Mouse (Mus musculus) central nervous system, embryonic 18 days (tissue): ENCODE data around the gene Tnk1. TPM values are rescaled to one million over a fixed set of nuclear protein-coding genes. Genes with fewer than 3 reads are reported as not detected.

ENCODE experiments used
- polyA plus RNA-seq: library from polyadenylated mRNA; depleted of rRNA; stranded (reverse); fragments of >200 nt; gene quantifications from 2 replicates; pipeline ENCODE4 v1.2.3, GENCODE M21; 2012; rRNA removed

Tnk1 gene
- 0.04 and 0.18 TPM in 2 replicates for polyA plus RNA-seq

GRCm38 (mm10) chr11:69858113-69858998 is at the start of gene Tnk1:
TSS of gene Tnk1 (minus strand) at chr11:69858730.

GRCm38 (mm10) chr11:69900471-69901405 is 42.2 kb upstream of the Tnk1 start, which contains the start of the genes 2810408A11Rik and Neurl4:
TSS of gene 2810408A11Rik (minus strand) at chr11:69900987.
TSS of gene Neurl4 (plus strand) at chr11:69901072.

GRCm38 (mm10) chr11:69895291-69895690 is 36.8 kb upstream of the Tnk1 start, which contains the start of gene Acap1:
TSS of gene Acap1 (minus strand) at chr11:69895539.

GRCm38 (mm10) chr11:69880853-69881603 is 22.5 kb upstream of the Tnk1 start, which contains the start of gene Kctd11:
TSS of gene Kctd11 (minus strand) at chr11:69881406.

GRCm38 (mm10) chr11:69877878-69878277 is 19.3 kb upstream of the Tnk1 start, which contains the start of gene Tmem95:
TSS of gene Tmem95 (minus strand) at chr11:69878018.

GRCm38 (mm10) chr11:69846198-69846680 is 12.3 kb downstream of the Tnk1 start, which contains the start of gene Plscr3:
TSS of gene Plscr3 (plus strand) at chr11:69846376.

DNA sequence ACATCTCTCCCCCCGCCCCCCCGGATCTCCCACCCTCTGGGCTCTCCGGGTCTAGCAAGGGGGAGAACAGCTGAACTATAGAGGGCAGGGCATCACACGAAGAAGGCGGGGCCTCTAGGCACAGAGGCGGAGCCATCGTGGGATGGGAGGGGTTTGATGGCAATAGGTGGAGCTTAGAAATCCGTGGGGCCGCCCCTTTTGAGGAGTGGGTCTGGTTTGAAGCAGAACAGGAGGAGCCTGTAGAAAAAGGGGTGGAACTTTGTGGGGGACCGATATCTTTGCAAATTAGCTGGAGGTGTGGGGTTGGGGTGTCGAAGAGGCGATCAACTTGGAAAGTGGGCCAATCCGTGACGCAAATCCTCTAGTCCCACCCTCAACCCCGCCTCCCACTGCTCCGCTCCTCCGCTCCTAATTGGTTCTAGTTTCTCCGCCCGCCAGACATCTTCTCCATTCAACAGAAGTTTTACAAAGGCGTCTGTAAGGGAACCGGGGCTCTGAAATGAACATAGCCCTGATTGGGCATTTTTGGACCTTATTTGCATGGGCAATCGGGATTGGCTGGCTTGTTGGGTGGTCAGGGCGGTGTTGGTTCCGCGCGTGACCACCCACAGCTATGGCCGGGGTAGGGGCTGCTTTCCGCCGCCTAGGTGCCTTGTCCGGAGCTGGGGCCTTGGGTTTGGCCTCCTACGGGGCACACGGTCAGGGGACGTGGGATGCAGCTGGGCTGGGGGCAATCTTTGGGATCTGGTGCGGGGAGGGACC is 20.4 kb downstream of the Tnk1 start, which contains the start of gene Tmem256:
Gene Tmem256, plus strand, starts transcription at position 563 of the 762 bp plus-strand sequence.

GRCm38 (mm10) chr11:69837604-69837951 is 21.0 kb downstream of the Tnk1 start, which contains the start of gene Nlgn2:
TSS of gene Nlgn2 (minus strand) at chr11:69837784.

GRCm38 (mm10) chr11:69822080-69822479 is 36.5 kb downstream of the Tnk1 start, which contains the start of gene Spem1:
TSS of gene Spem1 (minus strand) at chr11:69822180.

GRCm38 (mm10) chr11:69818365-69818764 is 40.2 kb downstream of the Tnk1 start, which contains the start of gene Spem2:
TSS of gene Spem2 (minus strand) at chr11:69818465.

DNA sequence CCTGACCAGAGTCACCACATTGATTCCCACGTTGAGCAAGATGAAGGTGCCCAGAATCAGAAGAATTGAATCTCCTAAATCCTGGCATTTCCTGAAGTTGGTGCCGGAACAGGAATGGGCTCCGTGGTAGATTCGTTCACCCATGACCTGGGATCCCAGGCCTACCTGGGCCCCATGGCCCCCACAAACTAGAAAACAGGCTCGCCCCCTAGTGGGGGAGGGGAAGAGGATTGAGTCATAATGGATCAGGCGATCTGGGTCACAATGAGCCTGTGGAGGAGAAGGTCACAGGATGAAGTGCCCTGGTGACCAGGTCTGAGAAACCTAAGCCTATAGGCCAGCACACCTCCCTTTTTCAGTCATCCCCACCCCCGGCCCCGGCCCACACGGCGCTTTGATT is 43.4 kb downstream of the Tnk1 start, which contains the start of gene Gm39566:
Gene Gm39566, minus strand, starts transcription at position 144 of the 400 bp plus-strand sequence.

DNA sequence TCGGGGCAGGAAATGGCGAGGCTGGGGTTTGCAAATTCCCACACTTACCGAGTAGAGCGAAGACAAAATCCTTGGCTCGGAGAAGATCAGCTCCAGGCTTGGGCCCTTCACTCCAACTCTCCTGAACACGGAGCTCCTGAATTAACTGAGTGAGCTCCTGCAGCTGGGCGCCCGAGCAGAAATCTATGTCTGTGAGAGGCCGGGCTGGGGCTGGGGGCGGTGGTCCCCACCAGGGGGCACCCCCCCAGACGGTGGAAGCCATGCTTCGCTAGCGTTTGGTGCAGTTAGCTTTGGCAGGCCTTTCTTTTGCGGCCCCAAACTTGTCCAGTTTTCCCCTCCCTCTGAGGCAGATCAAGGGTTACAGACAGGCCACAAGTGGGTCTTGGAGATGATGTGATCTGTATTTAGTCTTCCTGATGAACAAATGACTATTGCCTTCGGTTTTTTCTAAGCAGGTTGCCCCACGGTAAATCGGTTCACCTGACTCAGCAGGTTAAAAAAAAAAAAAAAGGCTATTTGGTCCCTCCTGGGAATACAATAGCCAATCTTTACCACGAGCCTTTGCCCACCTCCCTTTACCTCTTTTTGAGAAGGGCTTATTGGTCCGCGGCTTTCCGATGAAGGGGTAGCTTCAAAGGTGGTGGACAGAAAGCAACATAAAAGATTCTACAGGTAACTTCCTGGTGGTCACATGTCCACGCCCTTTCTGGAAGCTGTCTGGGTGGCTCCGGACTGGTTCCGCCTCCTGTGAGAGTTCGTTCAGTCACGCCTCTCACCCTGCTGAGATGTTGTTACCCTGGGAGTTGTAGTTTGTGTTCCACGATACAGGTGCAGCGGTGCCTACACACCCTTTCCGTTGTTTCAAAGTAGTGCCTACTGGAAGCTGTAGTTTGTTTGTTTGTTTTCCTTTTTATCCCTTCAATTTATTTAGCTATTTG is 53.3 kb downstream of the Tnk1 start, which contains the start of gene Tmem102:
Gene Tmem102, minus strand, starts transcription at position 653 of the 938 bp plus-strand sequence.

GRCm38 (mm10) chr11:69801379-69801977 is 57.1 kb downstream of the Tnk1 start, which contains the start of gene Fgf11:
TSS of gene Fgf11 (minus strand) at chr11:69801857.

Other genes starting within 250 kb of the Tnk1 start
- not detected in 2 replicates for gene Shbg, start 240.8 kb downstream of the Tnk1 start, polyA plus RNA-seq
- 16.5 and 16.9 TPM in 2 replicates for gene Sat2, start 236.7 kb downstream of the Tnk1 start, polyA plus RNA-seq
- gene Fxr2, start 225.7 kb downstream of the Tnk1 start, polyA plus RNA-seq = 121 and 125 TPM in 2 replicates
- gene Sox15, start 203.4 kb downstream of the Tnk1 start, polyA plus RNA-seq = 0.13 TPM in 1 of 2 replicates, not detected in the other
- 125 and 127 TPM in 2 replicates for gene Mpdu1, start 196.1 kb downstream of the Tnk1 start, polyA plus RNA-seq
- gene Cd68, start 192.6 kb downstream of the Tnk1 start, polyA plus RNA-seq = 6.1 and 7.5 TPM in 2 replicates
- 887 and 907 TPM in 2 replicates for gene Eif4a1, start 186.3 kb downstream of the Tnk1 start, polyA plus RNA-seq
- 155 and 168 TPM in 2 replicates for gene Senp3, start 176.6 kb downstream of the Tnk1 start, polyA plus RNA-seq
- 0.79 and 1.1 TPM in 2 replicates for gene Tnfsf13, start 172.9 kb downstream of the Tnk1 start, polyA plus RNA-seq
- 7.0 and 7.1 TPM in 2 replicates for gene Tnfsf12, start 162.9 kb downstream of the Tnk1 start, polyA plus RNA-seq
- gene Tnfsfm13, start 162.6 kb downstream of the Tnk1 start, polyA plus RNA-seq = 1.2 and 1.5 TPM in 2 replicates
- 20.4 and 20.9 TPM in 2 replicates for gene Polr2a, start 100.1 kb downstream of the Tnk1 start, polyA plus RNA-seq
- 0.12 and 0.20 TPM in 2 replicates for gene Slc35g3, start 96.8 kb downstream of the Tnk1 start, polyA plus RNA-seq
- gene Zbtb4, start 92.8 kb downstream of the Tnk1 start, polyA plus RNA-seq = 15.8 and 16.1 TPM in 2 replicates
- gene Chrnb1, start 62.8 kb downstream of the Tnk1 start, polyA plus RNA-seq = 1.6 and 5.2 TPM in 2 replicates
- gene Fgf11, start 56.9 kb downstream of the Tnk1 start, polyA plus RNA-seq = 23.7 and 27.4 TPM in 2 replicates
- gene Tmem102, start 53.1 kb downstream of the Tnk1 start, polyA plus RNA-seq = 0.13 and 0.25 TPM in 2 replicates
- gene Gm39566, start 43.4 kb downstream of the Tnk1 start, polyA plus RNA-seq = not detected in 2 replicates
- not detected in 2 replicates for gene Spem2, start 40.3 kb downstream of the Tnk1 start, polyA plus RNA-seq
- 1.3 and 1.5 TPM in 2 replicates for gene Spem1, start 36.5 kb downstream of the Tnk1 start, polyA plus RNA-seq
- gene Nlgn2, start 20.9 kb downstream of the Tnk1 start, polyA plus RNA-seq = 90.2 and 112 TPM in 2 replicates
- gene Tmem256, start 20.2 kb downstream of the Tnk1 start, polyA plus RNA-seq = 232 and 256 TPM in 2 replicates
- gene Plscr3, start 12.4 kb downstream of the Tnk1 start, polyA plus RNA-seq = 73.6 and 80.2 TPM in 2 replicates
- gene Tmem95, start 19.3 kb upstream of the Tnk1 start, polyA plus RNA-seq = not detected in 2 replicates
- 1.2 TPM in 2 replicates for gene Kctd11, start 22.7 kb upstream of the Tnk1 start, polyA plus RNA-seq
- 0.61 and 0.68 TPM in 2 replicates for gene Acap1, start 36.8 kb upstream of the Tnk1 start, polyA plus RNA-seq
- gene 2810408A11Rik, start 42.3 kb upstream of the Tnk1 start, polyA plus RNA-seq = 5.3 and 5.6 TPM in 2 replicates
- gene Neurl4, start 42.3 kb upstream of the Tnk1 start, polyA plus RNA-seq = 111 and 113 TPM in 2 replicates
- gene Gps2, start 55.2 kb upstream of the Tnk1 start, polyA plus RNA-seq = 60.8 and 63.8 TPM in 2 replicates
- 777 and 816 TPM in 2 replicates for gene Eif5a, start 63.2 kb upstream of the Tnk1 start, polyA plus RNA-seq
- gene Ybx2, start 77.1 kb upstream of the Tnk1 start, polyA plus RNA-seq = 48.3 and 53.7 TPM in 2 replicates
- 3.7 and 4.9 TPM in 2 replicates for gene Slc2a4, start 89.5 kb upstream of the Tnk1 start, polyA plus RNA-seq
- gene Cldn7, start 106.0 kb upstream of the Tnk1 start, polyA plus RNA-seq = 0.21 and 2.5 TPM in 2 replicates
- gene Ctdnep1, start 122.4 kb upstream of the Tnk1 start, polyA plus RNA-seq = 93.3 and 102 TPM in 2 replicates
- gene Elp5, start 123.8 kb upstream of the Tnk1 start, polyA plus RNA-seq = 151 and 159 TPM in 2 replicates
- 412 and 425 TPM in 2 replicates for gene Gabarap, start 132.4 kb upstream of the Tnk1 start, polyA plus RNA-seq
- gene Phf23, start 137.0 kb upstream of the Tnk1 start, polyA plus RNA-seq = 41.8 and 47.6 TPM in 2 replicates
- gene Dvl2, start 141.9 kb upstream of the Tnk1 start, polyA plus RNA-seq = 26.9 and 34.5 TPM in 2 replicates
- 46.1 and 54.7 TPM in 2 replicates for gene Acadvl, start 156.7 kb upstream of the Tnk1 start, polyA plus RNA-seq
- gene Dlg4, start 158.2 kb upstream of the Tnk1 start, polyA plus RNA-seq = 242 and 275 TPM in 2 replicates
- 3.4 and 3.5 TPM in 2 replicates for gene Asgr1, start 195.4 kb upstream of the Tnk1 start, polyA plus RNA-seq
- gene Asgr2, start 233.9 kb upstream of the Tnk1 start, polyA plus RNA-seq = 0.28 and 0.35 TPM in 2 replicates